Mouse (Mus musculus): ENCODE results near the gene Erbin. TPM values are rescaled to one million over a fixed set of nuclear protein-coding genes. Genes with fewer than 3 reads are reported as not detected.

Gene Erbin
- polyA plus RNA-seq, 1 experiment = 0.13 TPM

DNA sequence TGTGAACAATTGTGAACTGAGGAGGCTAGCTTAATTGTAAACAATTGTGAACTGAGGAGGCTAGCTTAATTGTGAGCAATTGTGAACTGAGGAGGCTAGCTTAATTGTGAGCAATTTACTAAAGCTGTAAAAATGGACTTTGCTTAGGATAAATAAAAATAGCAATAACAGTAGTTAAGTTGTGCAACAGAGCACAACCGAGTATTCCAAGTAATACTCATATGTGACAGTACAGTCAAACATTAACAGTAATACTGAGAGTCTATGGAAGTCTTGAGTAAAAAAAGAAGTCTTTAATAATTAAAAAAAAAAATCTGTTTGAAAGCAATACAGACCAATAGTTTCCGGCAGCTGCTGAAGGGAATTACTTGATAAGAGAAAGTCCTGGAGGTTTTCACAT lies 61.3 kb downstream of the Erbin start:
- Histone ChIP-seq H3K36me3 (ENCODE audit: control insufficient read depth) (peaks cover 14% of the 10 kb centered on the region), H3K4me1 (ENCODE audit: control insufficient read depth) (no peaks in the 10 kb centered on the region), H3K4me3 (replicated peaks) (no peak overlapping the region), H3K27me3 (ENCODE audit: control insufficient read depth) (no peaks in the 10 kb centered on the region), H3K9me3 (ENCODE audit: control insufficient read depth, low read length) (no peaks in the 10 kb centered on the region)
- no peak for TF ChIP-seq GATA1 (IDR thresholded peaks at IDR 0.05; ENCODE audit: low read length)
- TF ChIP-seq TAL1 (IDR thresholded peaks at IDR 0.05; ENCODE audit: low read length) = no peak

DNA sequence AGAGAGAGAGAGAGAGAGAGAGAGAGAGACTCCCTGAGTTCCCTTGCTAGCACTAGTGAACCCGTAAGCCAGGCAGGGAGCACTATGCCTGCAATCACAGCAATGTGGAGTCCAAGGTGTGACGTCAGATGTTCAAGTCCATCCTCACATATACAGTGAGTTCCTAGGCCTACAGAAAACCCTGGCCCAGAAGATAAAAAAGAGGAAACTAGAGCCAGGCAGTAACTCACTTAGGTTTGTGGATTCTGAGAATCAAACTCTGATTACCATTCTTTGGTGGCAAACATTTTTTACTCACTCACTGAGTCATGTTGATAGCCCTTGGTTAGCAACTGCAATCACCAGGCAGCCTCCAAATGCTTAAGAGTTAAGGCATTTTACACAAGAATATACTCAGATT lies 72.7 kb downstream of the Erbin start:
- no peaks in the 10 kb centered on the region for H3K4me1 ChIP-seq (ENCODE audit: control insufficient read depth)
- H3K4me3 ChIP-seq (replicated peaks) = no peak overlapping the region
- H3K36me3 ChIP-seq (ENCODE audit: control insufficient read depth) = peaks cover 8% of the 10 kb centered on the region
- H3K9me3 ChIP-seq (ENCODE audit: control insufficient read depth, low read length) = no peaks in the 10 kb centered on the region
- no peaks in the 10 kb centered on the region for H3K27me3 ChIP-seq (ENCODE audit: control insufficient read depth)
- TF ChIP-seq GATA1 (IDR thresholded peaks at IDR 0.05; ENCODE audit: low read length) = no peak
- TF ChIP-seq TAL1 (IDR thresholded peaks at IDR 0.05; ENCODE audit: low read length) = no peak

DNA sequence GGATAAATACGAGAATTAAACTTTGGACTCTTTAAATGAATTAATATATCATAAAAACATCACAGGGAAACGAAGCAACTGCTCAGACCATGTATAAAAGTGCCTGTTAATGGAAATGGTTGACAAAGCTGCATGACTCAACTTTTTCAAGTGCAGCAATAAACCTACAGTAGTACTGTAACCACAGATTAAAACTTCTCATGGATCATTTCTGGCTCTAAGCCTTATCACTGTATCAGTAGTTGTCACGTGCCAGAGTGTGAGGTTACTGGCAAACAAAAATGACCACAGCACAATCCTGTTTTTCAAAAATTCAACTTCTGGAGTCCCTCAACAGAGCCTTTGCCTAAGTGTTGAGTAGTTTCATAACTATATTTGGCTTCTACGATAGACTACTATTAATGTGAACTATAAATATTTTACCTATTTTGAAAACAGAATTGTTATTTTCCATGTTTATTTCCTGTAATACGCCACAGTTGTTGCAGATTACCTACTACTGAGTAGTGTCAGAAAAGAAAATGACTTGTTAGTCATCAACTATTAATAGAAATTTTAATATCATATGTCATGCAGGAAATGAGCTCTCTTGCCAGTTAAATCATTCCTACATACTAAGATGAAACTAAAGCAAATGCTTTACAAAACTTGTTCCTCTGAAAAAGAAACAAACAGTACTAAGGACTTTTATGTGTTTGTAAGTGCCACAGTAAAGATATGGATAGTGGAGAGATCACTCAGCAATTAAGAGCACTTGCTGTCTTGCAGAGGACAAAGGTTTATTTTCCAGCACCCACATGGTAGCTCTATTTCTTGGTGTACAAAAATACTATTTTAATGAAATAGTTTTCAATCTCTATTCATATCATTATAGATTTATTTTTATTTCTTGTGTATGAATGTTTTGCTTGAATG lies 78.8 kb downstream of the Erbin start:
- Histone ChIP-seq H3K4me3 (replicated peaks) (no peak overlapping the region), H3K9me3 (ENCODE audit: control insufficient read depth, low read length) (no peaks in the 10 kb centered on the region), H3K4me1 (ENCODE audit: control insufficient read depth) (no peaks in the 10 kb centered on the region), H3K27me3 (ENCODE audit: control insufficient read depth) (no peaks in the 10 kb centered on the region), H3K36me3 (ENCODE audit: control insufficient read depth) (peaks cover 21% of the 10 kb centered on the region)
- TF ChIP-seq GATA1 (IDR thresholded peaks at IDR 0.05; ENCODE audit: low read length) (no peak), TAL1 (IDR thresholded peaks at IDR 0.05; ENCODE audit: low read length) (no peak)

- H3K27me3 ChIP-seq (ENCODE audit: control insufficient read depth) = no peaks in the 10 kb centered on the region
- H3K4me1 ChIP-seq (ENCODE audit: control insufficient read depth) = no peaks in the 10 kb centered on the region
- TF ChIP-seq GATA1 (IDR thresholded peaks at IDR 0.05; ENCODE audit: low read length) (no peak), TAL1 (IDR thresholded peaks at IDR 0.05; ENCODE audit: low read length) (no peak)
- no peaks in the 10 kb centered on the region for H3K9me3 ChIP-seq (ENCODE audit: control insufficient read depth, low read length)
- H3K36me3 ChIP-seq (ENCODE audit: control insufficient read depth) = peaks cover 29% of the 10 kb centered on the region
- H3K4me3 ChIP-seq (replicated peaks) = no peak overlapping the region
These were observed 81.7 kb downstream of the Erbin start for GRCm38 (mm10) chr13:103838619-103839018.

DNA sequence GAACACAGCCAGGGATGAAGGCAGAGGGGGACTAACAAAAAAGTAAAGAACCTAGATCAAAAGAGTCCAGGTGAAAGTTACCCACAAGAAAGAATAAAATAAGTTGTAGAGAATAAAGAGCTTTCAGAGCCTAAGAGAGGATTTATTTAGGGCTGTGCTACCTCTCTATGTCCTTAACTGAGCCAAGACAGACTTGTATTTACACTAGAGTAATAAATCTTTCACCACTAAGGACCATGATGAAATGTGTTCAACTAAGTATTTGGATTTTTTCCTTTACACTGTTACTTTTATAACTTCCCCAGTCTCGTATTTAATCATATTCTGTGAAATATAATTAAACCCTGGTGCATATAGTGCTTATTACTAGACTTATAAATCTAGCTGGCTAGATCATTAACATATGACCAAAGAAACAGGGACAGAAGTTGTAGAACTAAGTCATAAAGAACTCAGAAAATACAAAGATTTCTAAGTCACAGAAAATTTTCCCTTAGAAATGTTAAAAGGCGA lies 90.6 kb downstream of the Erbin start:
- Histone ChIP-seq H3K4me3 (replicated peaks) (no peak overlapping the region), H3K27me3 (ENCODE audit: control insufficient read depth) (no peaks in the 10 kb centered on the region), H3K4me1 (ENCODE audit: control insufficient read depth) (peaks cover 4% of the 10 kb centered on the region; the same call in 1 of the 2 replicates), H3K9me3 (ENCODE audit: control insufficient read depth, low read length) (no peaks in the 10 kb centered on the region), H3K36me3 (ENCODE audit: control insufficient read depth) (peaks cover 21% of the 10 kb centered on the region)
- TF ChIP-seq TAL1 (IDR thresholded peaks at IDR 0.05; ENCODE audit: low read length) = no peak
- TF ChIP-seq GATA1 (IDR thresholded peaks at IDR 0.05; ENCODE audit: low read length) = no peak

DNA sequence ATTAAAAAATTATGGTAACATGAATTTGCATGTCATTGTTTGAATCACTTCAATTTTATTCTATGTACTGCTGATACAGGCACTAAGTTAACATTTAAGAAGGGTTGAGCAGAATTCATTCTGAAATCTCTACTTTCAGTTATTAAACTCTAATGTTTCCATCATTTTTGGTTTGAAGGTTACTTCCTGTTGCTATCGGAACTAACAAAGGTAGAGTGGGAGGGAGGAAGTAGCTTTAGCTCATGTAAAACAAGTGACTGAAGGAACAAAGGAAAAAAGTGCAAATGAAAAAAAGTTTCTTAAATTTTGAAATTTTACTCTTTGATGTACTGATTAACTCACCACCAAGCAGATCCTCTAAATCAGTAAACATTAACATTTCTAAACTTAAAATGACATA lies 98.0 kb downstream of the Erbin start:
- Histone ChIP-seq H3K27me3 (ENCODE audit: control insufficient read depth) (no peaks in the 10 kb centered on the region), H3K4me3 (replicated peaks) (no peak overlapping the region), H3K9me3 (ENCODE audit: control insufficient read depth, low read length) (no peaks in the 10 kb centered on the region), H3K4me1 (ENCODE audit: control insufficient read depth) (peaks cover 5% of the 10 kb centered on the region; the same call in 1 of the 2 replicates), H3K36me3 (ENCODE audit: control insufficient read depth) (peaks cover 8% of the 10 kb centered on the region)
- TF ChIP-seq TAL1 (IDR thresholded peaks at IDR 0.05; ENCODE audit: low read length) (no peak), GATA1 (IDR thresholded peaks at IDR 0.05; ENCODE audit: low read length) (no peak)

DNA sequence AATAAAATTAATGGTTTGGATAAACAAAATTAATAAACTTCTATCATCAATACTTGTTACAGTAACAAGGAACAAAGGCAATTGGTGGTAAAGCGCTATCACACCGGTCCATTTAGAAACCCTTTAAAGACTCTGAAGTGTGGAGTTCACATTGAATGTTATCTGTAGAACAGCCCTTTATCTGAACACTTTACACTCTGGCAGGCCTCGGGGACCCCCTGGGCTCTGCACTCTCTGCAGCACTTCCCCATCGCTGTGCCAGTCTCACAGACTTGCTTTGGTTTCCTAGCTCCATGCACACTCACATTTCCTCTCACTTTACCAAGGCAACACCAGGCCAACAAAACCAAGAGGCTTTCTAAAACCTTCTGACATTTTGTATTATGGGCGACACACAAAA lies 100.9 kb downstream of the Erbin start:
- Histone ChIP-seq H3K36me3 (ENCODE audit: control insufficient read depth) (peaks cover 5% of the 10 kb centered on the region), H3K9me3 (ENCODE audit: control insufficient read depth, low read length) (no peaks in the 10 kb centered on the region)
- TF ChIP-seq TAL1 (IDR thresholded peaks at IDR 0.05; ENCODE audit: low read length) = no peak
- TF ChIP-seq GATA1 (IDR thresholded peaks at IDR 0.05; ENCODE audit: low read length) = no peak

GRCm38 (mm10) chr13:103817935-103818334 lies 102.4 kb downstream of the Erbin start:
- no peaks in the 10 kb centered on the region for H3K27me3 ChIP-seq (ENCODE audit: control insufficient read depth)
- H3K36me3 ChIP-seq (ENCODE audit: control insufficient read depth) = peaks cover 5% of the 10 kb centered on the region
- 0 out of 2 replicates have a peak, but pooled peaks cover 1% of the 10 kb centered on the region for H3K4me1 ChIP-seq (ENCODE audit: control insufficient read depth)
- TF ChIP-seq GATA1 (IDR thresholded peaks at IDR 0.05; ENCODE audit: low read length) (no peak), TAL1 (IDR thresholded peaks at IDR 0.05; ENCODE audit: low read length) (no peak)
- no peak overlapping the region for H3K4me3 ChIP-seq (replicated peaks)
- H3K9me3 ChIP-seq (ENCODE audit: control insufficient read depth, low read length) = no peaks in the 10 kb centered on the region

More for the DNA sequence above, 100.9 kb downstream of the Erbin start:
- Histone ChIP-seq H3K27me3 (ENCODE audit: control insufficient read depth) (no peaks in the 10 kb centered on the region), H3K4me3 (replicated peaks) (no peak overlapping the region), H3K4me1 (ENCODE audit: control insufficient read depth) (0 out of 2 replicates have a peak, but pooled peaks cover 1% of the 10 kb centered on the region)

DNA sequence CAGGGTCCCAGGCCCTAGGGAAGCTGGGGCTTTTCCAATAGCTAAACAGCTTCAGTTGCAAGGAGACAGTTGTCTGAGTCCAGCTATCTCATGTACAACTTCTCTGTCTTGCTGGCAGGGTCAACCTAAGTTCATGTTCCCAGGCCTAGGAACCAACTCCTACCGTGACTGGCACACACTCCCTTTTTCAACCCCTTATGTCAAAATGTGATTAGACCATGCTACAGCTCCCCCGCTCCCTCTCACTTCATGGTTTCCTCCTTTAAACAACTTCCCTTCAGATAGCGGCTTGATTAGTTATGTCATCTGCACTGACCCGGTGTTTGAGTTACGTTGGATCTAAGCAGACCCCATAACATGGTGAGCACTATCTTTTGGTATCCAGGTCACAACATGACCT lies 112.8 kb downstream of the Erbin start:
- H3K9me3 ChIP-seq (ENCODE audit: control insufficient read depth, low read length) = no peaks in the 10 kb centered on the region
- H3K27me3 ChIP-seq (ENCODE audit: control insufficient read depth) = no peaks in the 10 kb centered on the region
- H3K4me3 ChIP-seq (replicated peaks) = no peak overlapping the region
- TF ChIP-seq GATA1 (IDR thresholded peaks at IDR 0.05; ENCODE audit: low read length) (no peak), TAL1 (IDR thresholded peaks at IDR 0.05; ENCODE audit: low read length) (no peak)
- no peaks in the 10 kb centered on the region for H3K4me1 ChIP-seq (ENCODE audit: control insufficient read depth)
- no peaks in the 10 kb centered on the region for H3K36me3 ChIP-seq (ENCODE audit: control insufficient read depth)
